Mouse (Mus musculus) ES-Bruce4 (cell line): ENCODE measurements around the gene Ppp1r1b.

Experiments used
- CTCF ChIP-seq: IDR thresholded peaks from one replicate; pipeline ENCODE4 v1.8.1; 2011; ENCODE audit warnings: low read depth, low read length
- EP300 ChIP-seq: IDR thresholded peaks from 2 replicates; pipeline ENCODE4 v1.6.1; 2011; ENCODE audit warnings: low read depth, low read length; ENCODE audit not compliant: insufficient read depth

DNA sequence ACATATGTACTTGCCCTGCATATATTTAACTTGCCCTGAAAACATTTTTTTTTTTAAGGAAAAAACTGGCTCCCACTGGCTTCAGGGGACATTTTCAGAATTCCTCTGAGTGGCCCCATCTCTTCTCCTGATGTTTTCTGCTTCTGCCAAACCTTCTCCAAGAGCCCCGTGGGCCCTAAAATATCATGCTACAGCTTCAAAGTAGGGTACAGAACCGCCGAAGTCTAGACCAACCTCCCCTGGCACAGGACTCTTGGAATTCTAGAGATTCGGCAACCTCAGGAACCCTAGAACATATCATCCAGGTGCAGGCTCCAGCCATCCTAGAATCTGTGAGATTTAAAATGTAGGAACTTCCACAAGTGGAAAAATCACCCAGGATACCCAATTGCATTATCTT lies 28.7 kb upstream of the Ppp1r1b start:
- TF ChIP-seq EP300 (no peak), CTCF (no peak)
